Mouse (Mus musculus) embryo, embryonic 11.5 days (tissue): ENCODE measurements around the gene Mybpc1.
"Not testable (repeated sequence)": the region's sequence is repeated elsewhere in the genome, so short reads cannot be mapped to it uniquely, and the experiment has no call there.

ENCODE experiments used
- DNase-seq: peaks from one replicate; pipeline ENCODE4 v3.0.0-alpha.2; 2012; ENCODE audit warnings: low read depth, low spot score

Gene Mybpc1

GRCm38 (mm10) chr10:88552738-88553137 lies 52.2 kb downstream of the Mybpc1 start:
- no peak for DNase-seq

- no peak for DNase-seq
These were observed 54.7 kb downstream of the Mybpc1 start for GRCm38 (mm10) chr10:88550225-88550624.

- no peak for DNase-seq
These were observed 57.3 kb downstream of the Mybpc1 start for GRCm38 (mm10) chr10:88547635-88548034.

DNA sequence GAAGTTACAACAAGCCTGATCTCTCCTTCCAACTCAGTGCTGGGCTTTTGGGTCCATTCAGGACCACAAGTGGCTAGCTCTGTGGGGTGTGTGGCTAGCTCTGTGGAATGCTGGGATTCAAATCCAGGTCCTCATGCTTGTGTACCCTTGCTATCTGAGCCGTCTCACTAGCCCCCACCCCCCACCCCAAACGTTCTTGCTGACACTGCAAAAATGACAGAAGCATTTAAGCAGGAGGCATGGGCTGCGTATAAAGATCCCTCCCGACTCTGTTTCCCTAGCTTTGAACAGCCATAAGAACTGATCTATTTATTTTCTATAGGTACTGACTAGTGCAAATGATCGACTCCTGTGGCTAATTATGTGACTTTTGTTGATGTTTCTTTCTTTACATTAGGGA lies 74.3 kb downstream of the Mybpc1 start:
- no peak for DNase-seq

DNA sequence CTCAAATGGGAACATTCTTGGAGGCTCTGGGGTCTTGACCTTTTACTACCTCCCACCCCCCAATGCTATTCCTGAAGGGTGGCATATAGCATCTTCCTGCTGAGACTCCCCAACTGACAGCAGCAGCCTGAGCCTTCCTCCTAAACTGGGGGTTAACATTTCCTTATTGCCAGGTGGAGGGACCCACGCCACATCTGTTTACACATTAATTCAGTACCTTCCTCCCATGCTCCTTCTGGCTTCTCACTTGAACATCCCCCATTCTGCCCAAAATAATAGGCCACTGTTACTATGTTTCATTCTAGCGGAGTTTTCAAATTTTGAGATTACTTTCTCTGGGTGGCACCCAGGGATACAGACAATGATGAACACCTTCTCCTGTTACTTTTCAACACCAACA lies 80.9 kb downstream of the Mybpc1 start:
- DNase-seq, result no peak

- no peak for DNase-seq
These were observed 81.7 kb downstream of the Mybpc1 start for GRCm38 (mm10) chr10:88523212-88523611.

DNA sequence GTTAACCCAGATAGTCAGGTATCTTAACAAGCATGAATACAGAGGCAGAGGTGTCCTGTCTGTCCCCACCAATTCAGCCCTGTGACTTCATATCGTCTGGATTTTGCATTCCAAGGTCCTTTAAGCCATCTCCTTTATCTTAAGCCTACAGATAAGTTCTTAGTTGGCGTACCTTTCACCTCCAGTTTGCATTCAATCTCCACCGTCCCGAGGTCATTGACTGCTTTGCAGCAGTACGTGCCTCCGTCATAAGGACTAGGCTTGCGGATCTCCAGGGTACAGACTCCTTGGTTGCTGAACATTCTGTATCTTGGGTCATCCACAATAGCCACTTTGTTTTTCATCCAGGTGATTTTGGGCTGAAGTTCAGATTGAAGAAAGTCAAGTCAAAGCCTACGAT lies 82.2 kb downstream of the Mybpc1 start:
- DNase-seq, result no peak

GRCm38 (mm10) chr10:88515049-88515448 lies 89.9 kb downstream of the Mybpc1 start:
- DNase-seq, result not testable (repeated sequence)

GRCm38 (mm10) chr10:88514495-88514894 lies 90.5 kb downstream of the Mybpc1 start:
- DNase-seq, result no peak

DNA sequence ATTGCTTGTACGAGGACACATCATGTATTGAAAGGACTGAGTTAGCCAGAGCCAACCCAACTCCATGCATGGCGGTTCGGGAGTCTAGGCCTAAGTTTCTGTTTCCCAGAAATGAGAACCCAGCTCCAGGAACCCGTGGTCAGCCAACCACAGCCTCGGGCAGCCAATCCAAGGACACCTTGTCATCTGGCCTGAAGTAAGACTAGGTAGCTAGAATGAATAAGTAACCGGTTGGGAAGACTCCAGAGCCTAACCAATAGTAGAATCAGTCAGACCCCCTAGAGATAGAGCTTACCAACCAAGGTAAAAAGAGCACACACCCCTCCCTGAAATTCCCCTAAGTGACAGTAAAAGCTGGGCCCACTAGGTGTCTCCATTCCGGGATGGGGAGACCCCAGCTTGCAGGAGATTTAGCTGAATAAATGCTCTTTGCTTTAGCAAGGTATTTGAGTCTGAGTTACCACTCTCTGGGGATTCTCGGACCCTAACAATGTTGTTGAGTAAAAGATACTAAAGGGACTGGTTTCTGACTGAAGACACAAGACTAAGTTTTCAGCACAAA lies 91.3 kb downstream of the Mybpc1 start:
- DNase-seq, result no peak

DNA sequence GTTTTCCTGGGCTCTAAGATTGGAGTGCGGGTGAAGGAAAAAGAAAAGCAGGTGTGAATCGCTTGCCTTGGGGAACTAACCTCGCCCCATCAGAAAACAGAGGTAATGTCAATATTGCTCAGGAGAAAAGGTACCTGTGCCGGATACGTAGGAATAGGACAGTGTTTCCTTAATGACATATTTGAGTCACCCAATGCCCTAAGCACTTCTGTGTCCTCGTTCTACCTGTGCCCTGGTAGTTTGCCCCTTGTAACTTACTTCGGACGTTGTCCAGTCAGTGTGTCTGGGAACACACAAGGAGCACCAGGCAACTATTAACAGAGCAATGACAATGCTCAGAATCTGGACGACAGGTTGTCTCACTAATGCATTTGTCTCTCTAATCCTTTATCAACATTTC lies 93.6 kb downstream of the Mybpc1 start:
- no peak for DNase-seq

- no peak for DNase-seq
These were observed 94.3 kb downstream of the Mybpc1 start for GRCm38 (mm10) chr10:88510503-88511271.

DNA sequence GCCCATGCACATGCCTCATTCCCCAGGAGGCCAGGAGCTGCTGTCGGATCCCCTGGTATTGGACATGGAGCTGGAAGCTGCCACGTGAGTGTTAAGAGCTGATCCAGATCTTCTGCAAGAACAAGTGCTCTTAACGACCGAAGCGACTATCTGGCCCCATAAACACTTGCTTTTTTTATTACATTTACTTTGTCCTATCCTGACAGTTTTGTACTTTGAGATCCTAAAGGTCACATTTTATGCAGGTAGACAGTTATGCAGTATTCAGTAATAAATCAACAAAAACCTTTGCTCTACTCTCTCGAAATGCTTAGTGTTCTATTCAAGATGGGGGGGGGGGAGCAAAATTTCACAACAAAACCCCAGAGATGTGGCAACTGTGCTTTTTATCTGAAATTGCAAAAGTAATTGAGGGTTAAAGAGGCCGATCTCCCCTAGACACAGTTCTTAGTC lies 97.2 kb downstream of the Mybpc1 start:
- DNase-seq, result no peak

GRCm38 (mm10) chr10:88505256-88505655 lies 99.7 kb downstream of the Mybpc1 start:
- no peak for DNase-seq

DNA sequence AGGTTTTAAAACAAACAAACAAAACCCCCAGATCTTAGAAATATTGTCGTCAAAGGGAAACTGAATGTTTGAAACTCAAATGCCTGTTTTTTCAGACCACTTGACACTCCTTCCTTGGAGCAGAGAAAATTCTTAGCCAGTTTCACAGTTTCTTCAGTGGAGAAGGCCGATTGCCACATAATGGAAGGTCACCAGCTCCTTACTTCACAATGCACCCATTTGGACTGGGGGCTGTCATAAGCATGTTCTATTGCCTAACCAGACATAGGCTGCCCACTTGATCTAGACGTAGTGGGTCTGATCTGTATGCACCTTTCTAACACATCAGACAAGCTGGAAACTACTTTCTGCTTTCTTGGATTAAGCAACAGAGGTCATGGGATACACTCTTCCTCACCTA lies 100.5 kb downstream of the Mybpc1 start:
- no peak for DNase-seq

DNA sequence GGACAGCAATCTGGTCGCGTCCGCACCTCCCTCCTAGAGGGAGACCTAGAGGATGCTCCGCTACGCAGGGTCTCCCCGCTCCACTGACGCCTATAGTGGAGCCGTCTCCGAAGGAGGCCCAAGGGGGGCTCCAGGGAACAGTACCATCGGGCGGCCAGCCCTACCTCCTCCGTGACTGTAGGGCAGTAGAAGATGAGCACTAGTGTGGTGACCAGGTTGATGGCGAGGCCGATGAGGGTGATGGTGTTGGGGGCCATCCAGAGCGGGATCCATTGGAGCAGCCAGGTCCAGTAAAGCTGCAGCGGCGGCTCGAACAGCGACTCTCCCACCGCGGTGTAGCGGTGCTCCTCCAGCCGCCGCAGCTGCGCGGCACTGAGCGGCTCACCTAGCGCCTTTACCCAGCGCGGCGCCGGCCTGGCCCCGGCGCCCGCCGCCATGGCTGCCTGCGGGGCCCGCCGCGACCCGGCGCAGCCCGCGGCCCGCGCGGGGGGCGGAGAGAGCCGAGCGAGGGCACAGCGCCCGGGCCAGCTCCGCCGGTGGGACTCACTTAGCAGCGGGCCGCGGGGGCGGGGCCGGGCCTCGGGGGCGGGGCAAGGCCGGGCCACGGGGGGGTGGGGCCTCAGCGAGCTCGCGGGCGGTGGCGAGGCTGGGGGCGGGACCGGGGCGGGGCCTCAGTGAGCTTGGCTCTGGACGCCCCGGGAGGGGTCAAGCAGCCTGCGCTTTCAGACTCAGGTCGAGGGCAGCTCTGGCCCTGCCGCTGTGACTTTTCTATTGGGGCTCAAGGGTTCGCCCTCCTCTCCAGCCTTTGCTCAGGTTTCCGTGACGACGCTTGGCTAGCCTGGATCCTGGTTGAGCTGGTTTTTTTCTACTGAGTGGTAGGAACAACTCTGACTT lies 101.3 kb downstream of the Mybpc1 start, which contains the start of gene Chpt1:
Gene Chpt1 (minus strand): TSS at position 653 of the 894 bp plus-strand sequence.
- peak; percentile 69 for DNase-seq

DNA sequence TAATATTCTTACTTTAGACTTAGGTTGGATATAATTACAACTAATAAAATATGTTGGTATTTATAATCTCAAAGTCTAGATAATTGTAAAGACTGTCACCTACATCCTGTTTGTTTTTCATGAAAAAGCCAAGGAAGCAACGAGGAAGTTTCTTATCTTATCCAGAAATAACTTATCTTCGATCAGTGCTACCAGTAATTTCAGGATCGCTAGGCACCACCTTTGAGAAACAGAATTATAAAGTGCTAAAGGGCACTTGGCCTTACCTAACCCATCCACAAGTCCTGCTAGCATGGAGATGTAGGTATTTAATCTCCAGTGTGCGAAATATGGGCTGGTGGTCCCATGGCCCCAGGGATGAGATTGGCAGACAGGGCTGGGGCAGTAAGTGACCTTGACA lies 102.0 kb downstream of the Mybpc1 start:
- DNase-seq, result no peak

DNA sequence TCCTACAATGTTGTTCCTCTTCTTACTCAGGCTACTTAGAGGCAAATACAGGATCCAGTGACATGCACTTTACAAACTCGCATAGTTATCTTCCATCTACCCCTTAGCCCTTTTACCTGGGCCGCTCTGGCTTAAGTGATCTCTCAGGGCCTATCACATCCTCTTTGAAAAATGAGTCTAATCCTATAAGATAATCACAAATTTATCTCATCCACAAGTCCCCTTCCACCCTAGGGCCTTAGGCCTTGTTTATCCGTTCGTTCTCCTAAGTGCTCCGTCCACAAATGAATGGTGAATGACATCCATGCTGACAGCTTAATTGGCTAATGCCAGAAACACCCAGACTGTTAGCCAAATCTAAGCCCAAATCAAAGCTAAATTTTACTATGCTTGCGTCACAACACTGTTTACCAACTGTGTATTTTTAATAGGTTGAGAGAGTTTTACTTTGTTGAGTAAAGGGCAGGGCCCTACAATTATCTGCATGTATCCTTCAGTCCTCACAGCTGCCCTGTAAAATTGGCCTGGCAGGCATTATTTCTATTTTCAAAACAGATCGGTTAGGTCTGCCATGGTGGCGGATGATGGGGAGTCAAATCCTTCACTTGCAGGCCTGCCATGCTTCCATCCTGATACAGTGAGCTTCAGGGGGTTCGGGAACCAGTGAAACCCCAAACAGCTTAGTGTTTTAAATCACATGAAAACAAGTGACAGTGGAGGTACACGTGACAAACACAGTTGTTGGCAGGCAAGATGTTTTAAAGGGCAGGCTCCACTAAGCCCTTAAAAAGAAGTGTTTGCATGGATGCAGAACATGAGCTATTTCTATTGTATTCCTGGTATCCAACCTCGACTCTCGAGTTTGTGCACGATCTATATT lies 102.8 kb downstream of the Mybpc1 start:
- DNase-seq, result no peak

DNA sequence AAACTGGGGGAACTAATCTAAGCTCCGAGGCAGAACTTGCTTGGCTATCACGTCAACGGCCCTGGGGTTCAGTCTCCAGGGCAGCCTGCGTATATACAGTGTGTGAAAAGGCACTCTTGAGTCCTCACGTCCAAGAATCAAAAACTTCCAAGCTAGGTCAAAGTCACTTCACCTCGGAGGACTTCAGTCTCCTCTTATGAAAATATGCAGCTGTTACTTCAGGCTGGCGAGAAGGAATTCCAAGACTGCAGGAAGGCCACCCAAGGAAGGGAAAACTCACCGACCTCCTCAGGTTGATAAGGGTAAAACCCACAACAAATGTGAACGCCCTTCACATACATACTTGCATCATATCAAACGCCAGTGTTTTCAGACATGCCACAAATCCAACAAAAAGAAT lies 103.6 kb downstream of the Mybpc1 start:
- no peak for DNase-seq

DNA sequence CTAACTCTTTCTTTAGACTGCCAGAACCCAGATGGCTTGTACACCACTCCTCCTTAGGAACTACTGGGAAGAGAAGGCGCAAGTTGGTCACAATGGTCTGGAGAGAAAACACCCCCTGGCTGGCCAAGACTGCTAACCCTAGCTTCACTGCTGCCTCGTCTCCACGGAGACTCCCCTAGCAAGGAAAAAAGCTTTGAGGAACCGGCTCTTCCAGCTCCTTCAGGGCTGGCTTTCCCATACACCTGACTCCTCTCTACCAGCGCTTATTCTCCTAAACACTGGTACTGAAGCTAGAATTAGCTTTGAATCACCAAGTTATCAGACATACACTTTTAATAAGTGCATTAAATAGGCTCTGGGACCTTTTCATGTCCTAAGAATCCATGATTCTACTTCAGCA lies 105.0 kb downstream of the Mybpc1 start:
- DNase-seq, result no peak

- no peak for DNase-seq
These were observed 107.9 kb downstream of the Mybpc1 start for GRCm38 (mm10) chr10:88496864-88497564.
